Mouse (Mus musculus) forebrain, embryonic 11.5 days (tissue): Measurements from ENCODE around the gene Elovl7. TPM values are rescaled to one million over a fixed set of nuclear protein-coding genes. Genes with fewer than 3 reads are reported as not detected.
A peak's percentile ranks its signal among the peaks of the same experiment; 100 is the strongest.

Experiments used
- ATAC-seq: fragments of 200-750 bp; cut with Nextera tagmentation; replicated peaks from 2 replicates; pipeline ENCODE4 v1.8.0; 2017; ENCODE audit warnings: moderate TSS enrichment; ENCODE audit not compliant: low FRiP score
- DNase-seq: peaks from one replicate; pipeline ENCODE4 v3.0.0-alpha.2; 2017; ENCODE audit warnings: low spot score
- H3K27ac ChIP-seq: fragments of 300-500 bp; sonication (generic); 2 replicates; pipeline ENCODE4 v1.5.1; 2014; ENCODE audit warnings: low read depth, low read length
- H3K27me3 ChIP-seq: fragments of 300-500 bp; sonication (generic); 2 replicates; pipeline ENCODE4 v1.6.1; 2014; ENCODE audit warnings: mild to moderate bottlenecking, low read length, mixed read lengths; ENCODE audit not compliant: control insufficient read depth, insufficient read depth
- H3K36me3 ChIP-seq: fragments of 300-500 bp; sonication (generic); 2 replicates; pipeline ENCODE4 v1.6.1; 2014; ENCODE audit warnings: mild to moderate bottlenecking, low read length, moderate library complexity, mixed read lengths; ENCODE audit not compliant: control insufficient read depth, insufficient read depth
- H3K4me1 ChIP-seq: fragments of 300-500 bp; sonication (generic); replicated peaks from 2 replicates; pipeline ENCODE4 v1.6.1; 2014; ENCODE audit warnings: low read length, mixed read lengths; ENCODE audit not compliant: control insufficient read depth, insufficient read depth
- H3K4me2 ChIP-seq: fragments of 300-500 bp; sonication (generic); 2 replicates; pipeline ENCODE4 v1.6.1; 2014; ENCODE audit warnings: low read depth, mild to moderate bottlenecking, low read length, moderate library complexity, mixed read lengths; ENCODE audit not compliant: severe bottlenecking
- H3K4me3 ChIP-seq: fragments of 300-500 bp; sonication (generic); 2 replicates; pipeline ENCODE4 v1.5.1; 2014; ENCODE audit warnings: low read depth, low read length
- H3K9ac ChIP-seq: fragments of 300-500 bp; sonication (generic); 2 replicates; pipeline ENCODE4 v1.6.1; 2014; ENCODE audit warnings: low read length
- H3K9me3 ChIP-seq: fragments of 300-500 bp; sonication (generic); 2 replicates; pipeline ENCODE4 v1.6.1; 2016; ENCODE audit warnings: low read length, mixed read lengths; ENCODE audit not compliant: control insufficient read depth
- WGBS: fragments of 180-500 bp; shearing (Covaris S2); extraction: QIAGEN DNeasy Blood & Tissue Kit; methylation state at CpG from one replicate; pipeline ENCODE4 v1.1.7; 2014; 5-methylcytosine and 5-hydroxymethylcytosine counted together
- polyA plus RNA-seq: library from polyadenylated mRNA; unstranded; fragments of >200 nt; fragmentation: Nextera tagmentation; extraction: Ambion mirVana; gene quantifications from 2 replicates; pipeline ENCODE4 v1.2.1, GENCODE M21; 2014

Gene Elovl7
- polyA plus RNA-seq, 1 experiment from 2014 or later = 1.4 TPM

- 0 out of 2 replicates have a peak, but pooled peaks have one; percentile 28 for ATAC-seq
Observed at GRCm38 (mm10) chr13:108300346-108300950, 86.2 kb downstream of the Elovl7 start.

DNA sequence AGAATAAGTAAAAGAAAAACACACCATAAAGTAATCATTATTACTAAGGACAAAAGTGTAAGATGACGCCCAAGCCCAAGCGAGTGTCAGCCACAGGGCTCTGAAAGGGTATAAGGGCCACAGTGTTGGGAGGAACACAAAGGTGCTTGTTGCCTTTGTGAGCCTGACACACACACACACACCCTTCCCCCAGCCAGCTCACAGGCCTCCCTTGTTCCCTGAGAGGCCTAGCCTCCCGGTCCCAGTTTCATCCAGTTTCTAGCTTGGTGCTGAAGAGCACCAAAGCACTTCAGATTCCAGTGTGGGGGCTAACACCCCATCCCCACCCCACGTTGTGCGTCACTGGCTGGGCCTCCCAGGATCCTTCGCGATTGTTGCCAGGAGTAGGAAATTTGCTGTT lies 87.2 kb downstream of the Elovl7 start:
- H3K4me3 ChIP-seq = no peak overlapping the region
- H3K36me3 ChIP-seq = no peaks in the 10 kb centered on the region
- H3K4me1 ChIP-seq = peaks cover 10% of the 10 kb centered on the region; the same call in 1 of the 2 replicates
- H3K9me3 ChIP-seq = no peaks in the 10 kb centered on the region
- 34% methylated on average over 7 of the region's 7 CpGs for WGBS
- peak overlapping the region; percentile 23; the same call in 1 of the 2 replicates for H3K9ac ChIP-seq
- no peak overlapping the region for H3K27ac ChIP-seq
- H3K27me3 ChIP-seq = no peaks in the 10 kb centered on the region
- DNase-seq (peak; percentile 61), ATAC-seq (peak; percentile 79)
- H3K4me2 ChIP-seq = no peak overlapping the region

More at GRCm38 (mm10) chr13:108300346-108300950, 86.2 kb downstream of the Elovl7 start:
- no peaks in the 10 kb centered on the region for H3K9me3 ChIP-seq
- H3K27ac ChIP-seq = no peak overlapping the region
- 33% methylated on average over 5 of the region's 5 CpGs for WGBS
- H3K4me1 ChIP-seq = peaks cover 10% of the 10 kb centered on the region; the same call in 1 of the 2 replicates
- H3K36me3 ChIP-seq = no peaks in the 10 kb centered on the region
- H3K4me2 ChIP-seq = no peak overlapping the region
- H3K27me3 ChIP-seq = no peaks in the 10 kb centered on the region
- no peak for DNase-seq
- no peak overlapping the region for H3K4me3 ChIP-seq
- H3K9ac ChIP-seq = no peak overlapping the region

GRCm38 (mm10) chr13:108302957-108303675 lies 88.9 kb downstream of the Elovl7 start:
- H3K27me3 ChIP-seq = no peaks in the 10 kb centered on the region
- WGBS = 82% methylated on average over 7 of the region's 7 CpGs
- no peak overlapping the region for H3K27ac ChIP-seq
- H3K4me2 ChIP-seq = no peak overlapping the region
- H3K9me3 ChIP-seq = no peaks in the 10 kb centered on the region
- no peak overlapping the region for H3K4me3 ChIP-seq
- DNase-seq = no peak
- ATAC-seq = no peak
- no peak overlapping the region for H3K9ac ChIP-seq
- no peaks in the 10 kb centered on the region for H3K36me3 ChIP-seq
- H3K4me1 ChIP-seq = peaks cover 8% of the 10 kb centered on the region; the same call in 1 of the 2 replicates

- no peak for DNase-seq
- H3K36me3 ChIP-seq = no peaks in the 10 kb centered on the region
- H3K4me3 ChIP-seq = no peak overlapping the region
- no peak overlapping the region for H3K4me2 ChIP-seq
- H3K4me1 ChIP-seq = peaks cover 8% of the 10 kb centered on the region; the same call in 1 of the 2 replicates
- WGBS = 82% methylated on average over 1 of the region's 1 CpGs
- no peak for ATAC-seq
- no peaks in the 10 kb centered on the region for H3K27me3 ChIP-seq
- no peaks in the 10 kb centered on the region for H3K9me3 ChIP-seq
- no peak overlapping the region for H3K9ac ChIP-seq
- H3K27ac ChIP-seq = no peak overlapping the region
Observed at GRCm38 (mm10) chr13:108303841-108304240, 89.6 kb downstream of the Elovl7 start.

GRCm38 (mm10) chr13:108304680-108305079 lies 90.5 kb downstream of the Elovl7 start:
- H3K9ac ChIP-seq = no peak overlapping the region
- H3K4me1 ChIP-seq = peaks cover 8% of the 10 kb centered on the region; the same call in 1 of the 2 replicates
- H3K9me3 ChIP-seq = no peaks in the 10 kb centered on the region
- no peak for ATAC-seq
- H3K27ac ChIP-seq = no peak overlapping the region
- no peak overlapping the region for H3K4me2 ChIP-seq
- DNase-seq = no peak
- no peak overlapping the region for H3K4me3 ChIP-seq
- no peaks in the 10 kb centered on the region for H3K36me3 ChIP-seq
- H3K27me3 ChIP-seq = no peaks in the 10 kb centered on the region
- WGBS = 68% methylated on average over 1 of the region's 2 CpGs

- Histone ChIP-seq H3K36me3 (no peaks in the 10 kb centered on the region), H3K9ac (peak within 1 kb of the TSS; percentile 86), H3K4me1 (0 out of 2 replicates have a peak, but pooled peaks cover 2% of the 10 kb centered on the region), H3K4me2 (peak within 1 kb of the TSS; percentile 69), H3K4me3 (peak within 1 kb of the TSS; percentile 77), H3K27me3 (no peaks in the 10 kb centered on the region), H3K27ac (no peak within 1 kb of the TSS), H3K9me3 (no peaks in the 10 kb centered on the region)
- ATAC-seq (peak; percentile 98), DNase-seq (peak; percentile 96)
- WGBS = under 1% methylated on average over 48 of the region's 48 CpGs
Observed at GRCm38 (mm10) chr13:108315702-108316486, 101.7 kb downstream of the Elovl7 start, which contains the start of gene Depdc1b. TSS of gene Depdc1b (plus strand) at chr13:108316332.

DNA sequence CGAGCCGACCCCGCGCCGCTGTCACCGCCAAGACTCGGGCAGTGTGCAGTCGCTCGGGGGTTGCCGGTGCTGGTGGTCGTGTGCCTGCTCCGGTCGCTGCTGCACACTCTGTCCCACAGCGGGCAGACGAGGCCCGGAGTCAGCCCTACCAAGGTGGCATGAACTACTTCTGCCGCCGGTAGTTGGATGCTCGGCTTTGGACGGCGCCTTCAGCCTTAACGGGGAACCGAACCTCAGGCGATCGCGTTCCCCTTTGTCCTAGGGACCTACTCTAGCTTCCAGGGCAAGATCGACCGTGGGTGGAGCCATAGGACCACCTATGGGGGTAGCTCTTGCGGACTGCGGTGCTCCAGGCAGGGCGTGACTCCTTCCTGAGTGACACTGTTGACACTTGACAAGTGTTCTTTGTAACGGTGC lies 102.3 kb downstream of the Elovl7 start:
- ATAC-seq = peak; percentile 85
- H3K27ac ChIP-seq = no peak overlapping the region
- H3K4me2 ChIP-seq = peak overlapping the region; percentile 69
- under 1% methylated on average over 32 of the region's 32 CpGs for WGBS
- DNase-seq = no peak
- H3K9ac ChIP-seq = peak overlapping the region; percentile 86
- no peaks in the 10 kb centered on the region for H3K9me3 ChIP-seq
- 0 out of 2 replicates have a peak, but pooled peaks cover 2% of the 10 kb centered on the region for H3K4me1 ChIP-seq
- peak overlapping the region; percentile 77 for H3K4me3 ChIP-seq
- H3K36me3 ChIP-seq = no peaks in the 10 kb centered on the region
- H3K27me3 ChIP-seq = no peaks in the 10 kb centered on the region

GRCm38 (mm10) chr13:108317414-108317813 lies 103.2 kb downstream of the Elovl7 start:
- DNase-seq = no peak
- peak overlapping the region; percentile 77 for H3K4me3 ChIP-seq
- WGBS = 84% methylated on average over 2 of the region's 2 CpGs
- ATAC-seq = no peak
- H3K27ac ChIP-seq = no peak overlapping the region
- H3K9me3 ChIP-seq = no peaks in the 10 kb centered on the region
- no peak overlapping the region for H3K9ac ChIP-seq
- peak overlapping the region; percentile 69 for H3K4me2 ChIP-seq
- H3K4me1 ChIP-seq = 0 out of 2 replicates have a peak, but pooled peaks cover 2% of the 10 kb centered on the region
- no peaks in the 10 kb centered on the region for H3K36me3 ChIP-seq
- H3K27me3 ChIP-seq = no peaks in the 10 kb centered on the region
